Mouse (Mus musculus): Measurements from ENCODE around the gene Ogg1.

Ogg1 gene

DNA sequence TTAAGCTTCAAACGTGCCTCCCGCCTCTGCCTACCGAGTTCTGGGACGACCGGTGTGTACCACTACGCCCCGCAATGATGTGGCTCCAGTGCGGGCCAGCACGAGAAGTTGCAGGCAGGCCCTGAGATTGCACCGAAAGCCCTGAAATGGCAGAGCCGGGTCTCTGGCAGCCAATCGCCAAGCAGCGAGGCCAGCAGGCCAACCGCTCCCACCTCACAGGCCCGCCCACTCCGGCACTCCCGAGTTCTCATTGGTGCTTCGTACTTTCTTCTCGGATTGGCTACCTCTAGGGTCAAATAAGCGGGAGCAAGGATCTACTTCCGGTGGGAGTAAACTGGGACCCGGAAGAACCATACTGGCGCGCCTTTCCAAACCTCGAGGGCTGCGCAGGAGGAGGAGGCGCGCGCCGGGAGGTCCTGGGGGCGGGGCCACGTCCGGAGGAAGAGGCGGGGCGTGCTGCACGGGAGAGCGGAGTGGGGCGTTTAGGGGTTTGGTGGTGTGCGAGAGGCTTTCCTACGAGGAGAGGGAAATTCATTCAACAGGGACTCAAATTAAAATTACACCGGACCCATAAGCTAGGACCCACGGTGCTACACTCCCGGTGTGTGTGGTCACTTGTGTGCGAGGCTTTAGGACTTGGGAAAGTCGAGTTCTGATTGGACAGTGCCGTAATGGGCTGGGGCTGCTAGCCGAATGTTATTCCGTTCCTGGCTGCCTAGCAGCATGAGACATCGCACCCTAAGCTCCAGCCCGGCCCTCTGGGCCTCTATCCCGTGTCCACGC is at the start of gene Ogg1:
Gene Ogg1 (plus strand): TSS at position 440 of the 783 bp plus-strand sequence.
- in situ Hi-C loops (cut with MseI, MboI), result no loop called here

DNA sequence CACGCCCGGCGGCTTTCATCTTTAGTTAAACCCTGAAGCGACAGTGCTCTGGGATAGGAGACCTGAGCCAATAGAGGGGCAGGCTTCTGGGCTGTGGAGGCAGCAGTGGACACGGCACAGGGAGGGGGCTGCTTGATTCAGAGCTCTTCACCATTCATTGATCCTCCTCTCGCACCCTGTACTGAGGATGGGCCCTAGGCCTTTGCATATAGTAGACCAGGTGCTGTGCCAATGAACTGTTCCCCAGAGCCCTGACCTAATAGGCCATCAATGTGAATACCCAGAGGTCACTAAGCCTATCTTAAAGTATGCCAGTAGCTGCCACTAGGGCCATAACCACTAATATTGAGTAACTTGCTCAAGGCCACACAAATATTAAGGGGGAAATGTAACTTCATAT is 45.1 kb upstream of the Ogg1 start:
- in situ Hi-C loops (cut with MseI, MboI), result no loop called here

DNA sequence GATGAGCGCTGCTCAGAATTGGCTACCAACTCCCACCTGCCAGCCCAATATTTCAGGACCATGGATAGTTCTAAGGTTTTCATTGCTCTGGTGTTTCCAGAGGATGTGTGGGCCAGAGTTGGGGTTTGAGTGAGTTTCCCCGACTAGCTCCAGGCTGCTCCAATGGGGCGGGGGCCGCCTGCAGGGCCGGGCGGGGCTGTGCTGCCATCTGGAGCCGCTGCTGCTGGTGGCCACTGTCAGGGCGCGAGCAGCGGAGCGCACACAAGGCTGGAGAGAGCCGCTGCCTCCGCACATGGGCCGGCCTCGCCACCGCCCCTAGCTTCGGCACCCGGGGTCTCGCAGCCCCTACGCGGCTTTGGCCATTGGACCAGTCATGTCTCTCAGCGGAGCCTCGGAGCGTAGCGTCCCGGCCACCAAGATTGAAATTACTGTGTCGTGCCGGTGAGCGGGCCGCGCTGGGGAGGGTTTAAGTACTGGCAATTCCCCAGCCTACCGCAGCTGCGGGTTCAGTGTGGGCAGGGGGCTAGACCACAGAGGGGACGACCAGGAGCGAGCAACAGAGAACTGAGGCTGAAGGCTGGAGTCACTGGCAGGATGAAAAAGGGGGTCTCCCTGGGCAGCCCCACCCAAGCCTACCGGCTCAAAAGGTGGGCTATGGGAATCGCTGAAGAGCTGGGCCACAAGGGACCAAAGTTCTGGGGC is 44.5 kb upstream of the Ogg1 start, which contains the start of gene Cpne9:
Gene Cpne9 (plus strand): TSS at position 207 of the 702 bp plus-strand sequence.
- in situ Hi-C loops (cut with MseI, MboI), result no loop called here

DNA sequence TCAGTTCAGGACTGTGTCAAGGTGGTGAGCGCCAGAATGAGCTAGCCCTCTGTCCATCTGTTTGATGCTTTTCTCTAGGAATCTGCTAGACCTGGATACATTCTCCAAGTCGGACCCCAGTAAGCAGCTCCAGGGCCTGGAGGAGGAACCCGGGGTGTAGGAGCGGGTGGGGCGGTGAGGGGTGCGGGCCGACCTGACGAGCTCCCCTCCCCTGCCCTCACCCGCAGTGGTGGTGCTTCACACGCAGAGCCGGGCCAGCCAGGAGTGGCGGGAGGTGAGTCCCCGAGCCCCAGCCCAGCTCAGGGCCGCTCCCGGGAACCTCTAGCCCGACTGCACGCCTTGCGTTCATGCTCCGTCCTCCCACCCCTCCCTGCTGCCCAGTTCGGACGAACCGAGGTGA is 43.8 kb upstream of the Ogg1 start:
- in situ Hi-C loops (cut with MseI, MboI), result no loop called here

DNA sequence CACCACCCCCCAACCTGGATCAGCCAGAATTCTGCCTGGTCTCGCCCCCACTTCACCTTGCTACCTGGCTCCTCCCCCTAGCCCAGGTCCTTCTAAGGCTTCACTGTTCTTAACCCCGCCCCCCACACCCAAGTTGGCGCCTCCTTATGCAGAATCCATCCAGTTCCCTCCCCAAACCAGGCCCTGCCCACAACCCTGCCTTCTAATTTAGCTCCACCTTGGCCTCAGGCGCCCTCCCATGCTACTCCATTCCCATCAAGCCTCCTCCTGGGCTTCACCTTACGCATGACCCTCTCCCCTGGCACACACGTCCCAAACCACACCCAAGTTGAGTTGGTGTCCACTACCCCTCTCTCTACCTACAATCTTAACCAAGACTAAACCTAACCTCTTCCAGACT is 43.3 kb upstream of the Ogg1 start:
- in situ Hi-C loops (cut with MseI, MboI), result no loop called here

DNA sequence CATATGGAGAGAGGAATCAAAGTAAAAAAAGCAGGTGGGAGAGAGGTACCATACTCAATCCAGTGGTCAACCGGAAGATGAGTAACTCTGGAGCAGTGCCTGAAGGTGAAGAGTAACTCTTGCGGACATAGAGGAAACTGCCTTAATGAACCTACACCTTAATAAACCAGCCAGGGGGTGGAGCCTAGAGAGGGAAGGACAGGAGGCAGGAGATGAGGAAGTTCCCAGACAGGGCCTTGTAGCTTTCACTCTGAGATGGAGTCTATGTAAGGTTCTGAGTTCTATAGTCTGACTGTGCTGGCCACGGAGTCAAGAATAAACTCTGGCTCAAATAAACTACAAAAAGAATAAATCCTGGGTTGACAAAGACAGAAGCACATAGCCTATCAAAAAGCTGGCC is 41.8 kb upstream of the Ogg1 start:
- in situ Hi-C loops (cut with MseI, MboI), result no loop called here

DNA sequence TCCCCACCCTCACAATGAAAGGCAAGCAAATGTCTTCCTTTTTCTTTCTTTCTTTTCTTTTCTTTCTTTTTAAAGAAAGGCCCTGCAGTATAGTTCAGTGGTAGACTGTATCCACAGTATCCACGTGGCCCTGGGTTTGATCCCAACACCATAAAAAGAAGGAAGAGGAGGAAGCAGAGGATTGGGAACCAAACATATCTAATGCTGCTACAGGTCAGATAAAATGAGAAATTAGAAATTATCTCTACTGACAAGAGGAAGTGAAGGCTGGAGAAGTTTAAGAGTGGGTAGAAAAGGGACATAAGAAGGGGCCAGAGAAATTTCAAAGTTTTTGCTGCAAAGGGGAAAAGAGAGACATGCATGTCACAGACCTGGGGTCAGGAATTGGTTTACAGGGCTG is 40.5 kb upstream of the Ogg1 start:
- in situ Hi-C loops (cut with MseI, MboI), result no loop called here

DNA sequence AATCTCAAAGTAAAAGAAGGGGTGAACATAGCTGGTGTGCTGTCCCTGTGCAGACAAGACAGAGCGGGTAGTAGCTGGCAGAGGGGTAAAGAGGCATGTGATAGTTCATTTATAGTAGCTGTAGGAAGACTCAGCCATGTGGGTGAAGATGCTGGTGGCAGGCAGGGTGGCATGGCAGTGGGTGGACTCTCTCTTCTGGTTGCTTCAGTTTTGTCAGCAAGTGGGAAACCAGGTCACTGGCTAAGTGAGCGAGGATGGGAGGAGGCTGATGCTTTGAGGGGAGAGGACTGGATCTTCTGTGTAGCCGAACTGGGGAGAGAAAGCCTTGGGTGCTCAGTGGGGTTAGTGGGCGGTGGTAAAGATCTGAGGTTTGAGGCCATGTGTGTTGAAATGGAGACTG is 39.5 kb upstream of the Ogg1 start:
- in situ Hi-C loops (cut with MseI, MboI), result no loop called here

DNA sequence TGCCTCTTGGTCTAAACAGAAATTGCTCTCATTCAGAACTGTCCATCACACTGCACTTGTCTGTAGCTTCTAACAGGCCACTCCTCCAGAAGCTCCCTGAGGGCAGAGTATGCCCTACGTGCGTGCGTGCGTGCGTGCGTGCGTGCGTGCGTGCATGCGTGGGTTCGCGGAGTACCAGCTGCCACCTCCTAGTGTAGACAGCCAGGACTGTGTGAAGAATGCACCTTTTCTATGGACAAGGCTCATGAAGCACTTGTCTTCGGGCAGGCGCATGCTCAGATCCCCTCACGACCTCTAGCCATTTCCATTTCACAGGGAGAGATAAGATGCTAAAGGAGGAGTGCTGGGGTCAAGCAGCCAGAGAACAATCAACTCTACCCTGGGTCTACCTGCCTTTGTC is 37.4 kb upstream of the Ogg1 start:
- in situ Hi-C loops (cut with MseI, MboI), result no loop called here

DNA sequence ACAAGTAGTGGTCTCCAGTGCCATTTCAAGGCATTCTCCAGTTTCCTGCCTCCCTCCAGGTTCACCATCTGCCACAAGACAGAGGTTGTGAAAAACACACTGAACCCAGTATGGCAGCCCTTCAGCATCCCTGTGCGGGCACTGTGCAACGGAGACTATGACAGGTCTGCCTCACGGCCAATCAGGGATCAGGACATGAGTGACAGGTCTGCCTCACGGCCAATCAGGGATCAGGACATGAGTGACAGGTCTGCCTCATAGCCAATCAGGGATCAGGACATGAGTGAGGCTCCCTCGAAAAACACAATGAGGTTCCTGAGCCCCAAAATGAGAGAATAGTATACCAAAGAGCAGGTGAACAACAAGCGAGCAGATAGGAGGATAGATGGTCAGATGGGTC is 36.4 kb upstream of the Ogg1 start:
- in situ Hi-C loops (cut with MseI, MboI), result no loop called here

DNA sequence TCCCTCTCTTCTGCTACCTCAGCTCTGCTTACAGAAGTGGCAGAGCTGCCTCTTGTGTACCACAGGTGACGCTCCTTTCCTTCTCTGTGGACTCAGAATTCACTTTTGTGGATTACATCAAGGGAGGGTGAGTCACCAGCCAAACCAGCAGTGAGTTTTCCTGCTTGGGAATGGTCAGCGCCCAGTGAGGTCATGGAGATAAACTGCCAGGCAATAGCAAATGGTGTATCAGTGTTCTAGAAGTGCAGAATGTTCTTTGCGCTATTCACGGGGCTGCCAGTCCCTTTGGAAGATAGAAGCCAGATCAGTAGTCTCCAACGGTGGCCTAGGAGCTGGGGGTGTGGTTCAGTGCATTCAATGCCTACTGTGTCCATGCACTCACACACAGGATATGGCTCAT is 33.8 kb upstream of the Ogg1 start:
- in situ Hi-C loops (cut with MseI, MboI), result no loop called here

DNA sequence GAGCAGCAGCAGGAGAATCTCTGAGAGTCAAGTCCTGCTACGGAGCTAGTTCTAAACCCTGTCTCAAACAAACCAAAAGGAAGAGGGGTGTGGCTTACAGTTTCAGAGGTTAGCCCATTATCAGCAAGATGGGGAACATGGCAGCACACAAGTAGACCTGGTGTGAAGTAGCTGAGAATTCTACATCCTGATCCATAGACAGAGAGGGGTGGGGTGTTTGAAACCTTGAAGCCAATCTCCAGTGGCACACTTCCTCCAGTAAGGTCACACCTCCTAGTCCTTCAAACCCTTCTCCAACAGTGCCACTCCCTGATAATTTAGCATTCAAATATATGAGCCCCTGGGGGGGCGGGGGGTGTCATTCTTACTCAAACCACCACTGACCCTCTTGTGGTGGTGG is 30.7 kb upstream of the Ogg1 start:
- in situ Hi-C loops (cut with MseI, MboI), result no loop called here

DNA sequence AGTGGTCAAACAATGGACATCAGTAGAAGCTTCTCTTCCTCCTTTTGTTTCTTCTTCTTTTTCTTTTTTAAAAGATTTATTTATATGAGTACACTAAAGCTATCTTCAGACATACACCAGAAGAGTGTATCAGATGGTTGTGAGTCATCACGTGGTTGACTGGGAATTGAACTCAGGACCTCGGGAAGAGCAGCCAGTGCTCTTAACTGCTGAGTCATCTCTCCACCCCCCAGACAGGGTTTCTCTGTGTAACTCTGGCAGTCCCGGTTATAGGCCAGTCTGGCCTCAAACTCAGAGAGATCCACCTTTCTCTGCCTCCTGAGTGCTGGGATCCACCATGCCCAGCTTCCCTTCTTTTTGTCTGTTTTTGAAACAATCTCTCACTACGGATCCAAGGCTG is 30.1 kb upstream of the Ogg1 start:
- in situ Hi-C loops (cut with MseI, MboI), result no loop called here

DNA sequence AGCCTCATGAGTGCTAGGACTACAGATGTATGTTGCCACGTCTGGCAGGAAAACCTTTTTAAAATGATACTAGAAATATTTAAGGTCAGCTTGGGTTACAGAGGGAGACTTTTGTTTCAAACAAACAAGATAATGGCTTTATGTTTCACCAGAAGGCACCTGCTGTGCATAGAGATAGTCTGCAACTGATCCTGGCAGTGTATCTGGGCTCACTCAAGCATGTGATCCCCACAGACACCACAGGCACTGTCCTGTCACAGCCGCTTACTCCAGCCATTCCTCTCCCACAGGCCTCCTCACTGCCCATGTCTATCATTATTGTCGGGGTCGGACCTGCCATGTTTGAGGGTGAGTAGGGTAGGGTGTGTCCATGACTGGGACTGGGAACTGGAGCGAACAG is 25.4 kb upstream of the Ogg1 start:
- in situ Hi-C loops (cut with MseI, MboI), result no loop called here

DNA sequence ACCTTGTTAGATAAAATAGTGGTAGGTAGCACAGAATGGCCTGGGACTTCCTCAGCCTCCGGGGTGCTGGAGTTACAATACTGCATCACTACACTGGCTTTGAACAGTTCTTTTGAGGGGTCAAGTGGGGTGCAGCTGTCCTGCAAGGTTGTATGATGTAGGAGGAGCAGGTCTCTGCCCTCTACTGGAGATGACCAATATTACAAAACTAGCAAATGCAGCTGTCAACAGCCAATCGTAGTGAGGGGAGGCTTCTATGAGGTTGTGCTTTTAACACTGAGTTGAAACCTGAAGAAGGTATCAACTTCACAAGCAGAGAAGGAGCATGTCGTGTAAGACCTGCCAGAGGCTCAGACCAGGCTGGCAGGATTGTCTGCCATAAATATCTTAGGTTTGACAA is 24.5 kb upstream of the Ogg1 start:
- in situ Hi-C loops (cut with MseI, MboI), result no loop called here

DNA sequence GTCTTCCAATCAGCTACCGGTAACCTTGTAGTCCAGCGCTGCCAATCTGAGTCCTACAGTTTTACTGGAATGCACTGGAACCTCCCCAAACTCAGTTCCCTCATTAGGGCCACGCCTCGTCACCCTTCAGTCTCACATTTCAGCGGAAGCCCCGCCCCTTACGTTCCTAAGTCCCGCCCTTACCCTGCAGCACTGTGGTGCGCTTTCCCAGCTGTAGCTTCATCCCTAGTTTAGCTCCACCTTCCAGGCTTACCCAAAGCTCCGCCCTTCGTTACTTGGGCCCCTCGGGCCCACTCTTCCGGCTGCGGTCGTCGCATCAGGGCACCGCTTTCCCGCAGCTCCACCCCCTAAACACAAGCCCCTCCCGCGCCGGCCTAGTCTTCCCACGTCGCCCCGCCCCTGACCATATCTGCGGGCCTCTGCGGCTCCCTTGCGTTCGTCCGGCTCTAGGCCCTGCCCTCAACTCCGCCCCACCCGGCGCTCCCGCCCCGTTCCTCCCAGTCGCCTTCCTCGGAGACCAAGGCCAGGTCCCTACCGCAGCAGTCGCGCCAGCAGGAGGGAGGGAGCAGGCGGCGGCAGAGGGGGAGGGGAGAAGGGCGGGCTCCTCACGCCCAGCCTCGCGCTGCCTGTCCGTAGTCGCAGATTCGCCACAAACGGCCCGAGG is 20.3 kb upstream of the Ogg1 start:
- in situ Hi-C loops (cut with MseI, MboI), result no loop called here

DNA sequence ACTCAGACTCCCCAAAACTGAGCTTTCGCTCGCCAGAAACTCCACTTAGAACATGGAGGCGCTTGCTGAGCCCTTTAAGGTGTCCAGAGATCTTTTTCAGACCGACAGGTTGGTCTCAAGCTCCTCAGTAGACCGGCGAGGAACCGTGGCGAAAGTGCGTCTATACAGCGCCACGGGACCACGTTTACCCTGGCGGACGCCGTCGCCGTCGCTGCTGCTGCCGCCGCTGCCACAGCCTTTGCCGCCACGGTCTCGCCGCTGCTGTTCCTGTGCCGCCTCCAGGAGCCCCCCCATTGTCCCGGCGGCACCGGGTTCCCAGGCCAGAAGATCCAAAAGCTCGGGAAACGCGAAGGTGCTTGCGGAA is 19.8 kb upstream of the Ogg1 start, which contains the start of gene Brpf1:
Gene Brpf1 (plus strand): TSS at position 152 of the 364 bp plus-strand sequence.
- in situ Hi-C loops (cut with MseI, MboI), result no loop called here

DNA sequence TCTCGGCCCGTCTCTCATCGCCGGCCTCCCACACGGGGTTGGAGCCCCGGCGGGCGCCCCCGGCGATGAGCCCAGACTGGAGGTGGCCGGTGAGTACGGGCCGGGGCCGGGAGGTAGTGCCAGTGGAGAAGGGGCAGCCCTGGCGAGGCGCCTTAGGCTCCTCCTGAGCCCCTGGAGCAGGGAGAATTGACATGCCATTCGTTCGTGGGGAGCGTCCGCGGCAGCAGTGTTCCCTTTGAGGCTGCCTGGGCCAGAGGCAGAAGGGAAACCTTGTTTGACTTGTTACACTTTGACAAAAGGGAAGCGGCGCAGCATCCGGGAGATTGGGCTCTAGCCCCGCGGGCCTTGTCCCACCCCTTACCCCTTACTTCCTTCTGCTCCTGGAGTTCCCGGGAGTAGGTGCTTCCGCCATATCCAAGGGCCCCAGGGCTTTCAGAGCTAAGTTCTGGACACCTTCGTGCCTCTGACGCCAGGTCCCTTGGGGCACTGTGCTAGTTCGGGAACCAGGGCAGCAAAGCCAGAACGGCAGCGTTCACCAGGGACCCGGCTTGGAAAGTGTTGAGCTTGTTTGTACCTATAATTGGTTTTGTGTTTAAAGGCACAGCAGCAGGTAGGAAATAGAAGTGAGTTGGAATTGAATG is 19.2 kb upstream of the Ogg1 start:
- in situ Hi-C loops (cut with MseI, MboI), result no loop called here

DNA sequence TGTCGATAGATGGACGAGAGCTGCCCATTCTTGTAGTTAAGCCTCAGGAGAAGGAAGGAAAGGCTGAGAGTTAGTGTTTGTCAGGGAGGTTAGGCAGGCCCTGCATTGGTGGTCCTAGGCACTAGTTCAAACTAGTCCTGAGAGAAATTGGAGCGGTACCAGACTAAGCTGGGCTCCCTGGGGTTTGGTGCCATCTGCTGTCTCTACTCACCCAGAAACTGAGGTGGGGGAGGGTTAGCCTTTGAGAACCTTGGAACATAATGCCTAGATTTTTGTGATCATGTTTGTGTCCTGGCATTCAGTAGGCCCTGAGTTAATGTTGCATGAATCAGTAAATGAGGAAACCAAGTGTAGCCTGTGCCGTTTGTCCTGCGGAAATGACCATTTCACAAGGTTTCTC is 18.6 kb upstream of the Ogg1 start:
- in situ Hi-C loops (cut with MseI, MboI), result no loop called here

DNA sequence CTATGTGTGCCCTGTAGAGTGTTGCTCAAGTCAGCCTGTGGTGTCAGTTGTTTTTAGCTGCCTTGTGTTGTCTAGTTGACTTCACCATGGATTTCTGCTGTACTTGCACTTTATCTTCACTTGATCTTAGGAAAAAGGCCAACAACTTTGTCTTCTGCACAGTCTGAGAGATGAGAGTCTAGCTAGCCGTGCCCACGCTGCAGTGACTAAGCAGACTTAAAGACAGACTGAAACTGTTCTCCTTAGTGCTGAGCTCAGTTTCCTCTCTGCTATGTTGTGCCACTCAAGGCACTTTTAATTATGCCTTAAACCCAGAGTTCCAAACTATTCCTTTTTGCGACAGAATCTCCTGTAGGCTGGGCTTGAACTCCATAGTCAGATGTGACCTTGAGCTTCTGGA is 10.8 kb upstream of the Ogg1 start:
- in situ Hi-C loops (cut with MseI, MboI), result no loop called here

DNA sequence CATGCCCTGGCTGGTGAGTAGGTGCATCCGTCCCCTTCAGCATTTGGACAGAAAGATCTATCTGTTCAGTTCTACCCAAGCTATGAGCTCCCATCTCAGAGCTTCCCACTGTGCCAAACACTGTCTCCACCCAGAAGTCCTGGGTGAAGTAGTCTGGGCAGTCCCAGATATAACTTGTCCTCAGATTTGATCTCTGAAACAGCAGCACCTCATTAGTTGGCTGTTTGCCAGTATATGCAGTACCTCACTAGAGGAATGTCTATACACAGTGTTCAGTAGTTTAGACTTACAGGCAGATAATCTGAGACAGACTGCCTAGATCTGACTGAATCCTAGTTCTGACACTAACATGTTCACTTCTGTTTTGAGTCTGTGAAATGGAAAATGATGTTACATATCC is 2.6 kb downstream of the Ogg1 start:
- in situ Hi-C loops (cut with MseI, MboI), result no loop called here

DNA sequence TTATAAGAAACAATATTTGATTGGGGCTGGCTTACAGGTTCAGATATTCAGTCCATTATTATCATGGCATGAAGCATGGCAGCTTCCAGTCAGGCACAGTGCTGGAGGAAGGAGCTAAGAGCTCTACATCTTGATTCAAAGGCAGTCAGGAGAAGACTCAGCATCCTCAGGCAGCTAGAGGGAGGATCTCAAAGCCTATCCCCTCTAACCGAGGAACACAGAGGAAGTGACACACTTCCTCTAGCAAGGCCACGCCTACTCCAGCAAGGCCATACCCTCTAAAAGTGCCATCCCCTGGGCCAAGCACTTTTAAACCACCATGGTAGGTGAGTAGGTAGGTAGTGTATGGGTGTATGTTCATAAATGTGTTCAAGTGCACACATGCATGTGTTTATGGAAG is 3.8 kb downstream of the Ogg1 start:
- in situ Hi-C loops (cut with MseI, MboI), result no loop called here
